Mouse (Mus musculus): Measurements from ENCODE around the gene Tbc1d10c. TPM values are rescaled to one million over a fixed set of nuclear protein-coding genes. Genes with fewer than 3 reads are reported as not detected.

The Tbc1d10c gene
- 255 to 266 TPM (median 262 TPM) in 4 replicates for total RNA-seq (2023)

GRCm38 (mm10) chr19:4190831-4191334 lies at the start of gene Tbc1d10c:
TSS of gene Tbc1d10c (minus strand) at chr19:4191284.

GRCm38 (mm10) chr19:4231253-4232185 lies 40.4 kb upstream of the Tbc1d10c start, which contains the start of gene Pold4:
TSS of gene Pold4 (plus strand) at chr19:4231899.

GRCm38 (mm10) chr19:4214071-4214770 lies 23.1 kb upstream of the Tbc1d10c start, which contains the start of the genes Clcf1 and AC109138.7:
TSS of gene Clcf1 (plus strand) at chr19:4214238.
TSS of gene AC109138.7 (plus strand) at chr19:4214357.

GRCm38 (mm10) chr19:4201291-4201909 lies 10.3 kb upstream of the Tbc1d10c start, which contains the start of gene Rad9a:
TSS of gene Rad9a (minus strand) at chr19:4201662.

GRCm38 (mm10) chr19:4191528-4192250 lies 605 bp upstream of the Tbc1d10c start, which contains the start of gene Ppp1ca:
TSS of gene Ppp1ca (plus strand) at chr19:4192065.

GRCm38 (mm10) chr19:4175368-4175947 lies 15.6 kb downstream of the Tbc1d10c start, which contains the start of gene Carns1:
TSS of gene Carns1 (minus strand) at chr19:4175479.

GRCm38 (mm10) chr19:4162646-4163542 lies 28.2 kb downstream of the Tbc1d10c start, which contains the start of gene Rps6kb2:
TSS of gene Rps6kb2 (minus strand) at chr19:4163354.

GRCm38 (mm10) chr19:4153232-4153654 lies 37.8 kb downstream of the Tbc1d10c start, which contains the start of gene Ptprcap:
TSS of gene Ptprcap (plus strand) at chr19:4153604.

GRCm38 (mm10) chr19:4148491-4148806 lies 42.6 kb downstream of the Tbc1d10c start, which contains the start of gene Coro1b:
TSS of gene Coro1b (plus strand) at chr19:4148619.

GRCm38 (mm10) chr19:4143759-4144268 lies 47.3 kb downstream of the Tbc1d10c start, which contains the start of gene Cabp4:
TSS of gene Cabp4 (minus strand) at chr19:4144033.

GRCm38 (mm10) chr19:4139446-4139845 lies 51.6 kb downstream of the Tbc1d10c start, which contains the start of gene Gpr152:
TSS of gene Gpr152 (plus strand) at chr19:4139787.

Other genes with a start within 250 kb of the Tbc1d10c start
- gene Aldh3b3, start 232.6 kb downstream of the Tbc1d10c start, total RNA-seq (2023) = 0.15 TPM in 1 of 4 replicates, not detected in the others
- 0.26 to 0.36 TPM in 2 of 4 replicates, not detected in the others for gene Aldh3b2, start 219.0 kb downstream of the Tbc1d10c start, total RNA-seq (2023)
- gene Acy3, start 204.7 kb downstream of the Tbc1d10c start, total RNA-seq (2023) = not detected in 4 replicates
- gene Tbx10, start 198.5 kb downstream of the Tbc1d10c start, total RNA-seq (2023) = not detected in 4 replicates
- 16.1 to 21.0 TPM (median 19.8 TPM) in 4 replicates for gene Nudt8, start 190.7 kb downstream of the Tbc1d10c start, total RNA-seq (2023)
- 3.1 to 6.8 TPM (median 4.0 TPM) in 4 replicates for gene Gm49405, start 190.7 kb downstream of the Tbc1d10c start, total RNA-seq (2023)
- gene Doc2g, start 188.0 kb downstream of the Tbc1d10c start, total RNA-seq (2023) = 7.1 to 12.1 TPM (median 10.4 TPM) in 4 replicates
- 73.3 to 94.8 TPM (median 89.7 TPM) in 4 replicates for gene Ndufv1, start 178.5 kb downstream of the Tbc1d10c start, total RNA-seq (2023)
- 137 to 169 TPM (median 145 TPM) in 4 replicates for gene Gstp1, start 153.3 kb downstream of the Tbc1d10c start, total RNA-seq (2023)
- 8.8 to 22.4 TPM (median 15.9 TPM) in 4 replicates for gene Gstp2, start 145.3 kb downstream of the Tbc1d10c start, total RNA-seq (2023)
- not detected in 4 replicates for gene Gstp3, start 131.7 kb downstream of the Tbc1d10c start, total RNA-seq (2023)
- not detected in 4 replicates for gene Cabp2, start 109.7 kb downstream of the Tbc1d10c start, total RNA-seq (2023)
- 119 to 136 TPM (median 129 TPM) in 4 replicates for gene Cdk2ap2, start 94.1 kb downstream of the Tbc1d10c start, total RNA-seq (2023)
- 195 to 200 TPM (median 198 TPM) in 4 replicates for gene Pitpnm1, start 91.3 kb downstream of the Tbc1d10c start, total RNA-seq (2023)
- gene Aip, start 65.4 kb downstream of the Tbc1d10c start, total RNA-seq (2023) = 95.2 to 103 TPM (median 98.9 TPM) in 4 replicates
- 0.14 to 0.31 TPM (median 0.27 TPM) in 3 of 4 replicates, not detected in the other for gene Gpr152, start 51.5 kb downstream of the Tbc1d10c start, total RNA-seq (2023)
- 0.88 to 1.4 TPM (median 1.2 TPM) in 4 replicates for gene Cabp4, start 47.3 kb downstream of the Tbc1d10c start, total RNA-seq (2023)
- 129 to 166 TPM (median 137 TPM) in 4 replicates for gene Coro1b, start 42.7 kb downstream of the Tbc1d10c start, total RNA-seq (2023)
- gene Ptprcap, start 37.7 kb downstream of the Tbc1d10c start, total RNA-seq (2023) = 341 to 368 TPM (median 348 TPM) in 4 replicates
- 50.3 to 55.6 TPM (median 50.9 TPM) in 4 replicates for gene Rps6kb2, start 27.9 kb downstream of the Tbc1d10c start, total RNA-seq (2023)
- gene Carns1, start 15.8 kb downstream of the Tbc1d10c start, total RNA-seq (2023) = 93.0 to 107 TPM (median 97.9 TPM) in 4 replicates
- gene Ppp1ca, start 781 bp upstream of the Tbc1d10c start, total RNA-seq (2023) = 377 to 398 TPM (median 383 TPM) in 4 replicates
- gene Rad9a, start 10.4 kb upstream of the Tbc1d10c start, total RNA-seq (2023) = 51.5 to 59.3 TPM (median 55.6 TPM) in 4 replicates
- 141 to 150 TPM (median 148 TPM) in 4 replicates for gene Clcf1, start 23.0 kb upstream of the Tbc1d10c start, total RNA-seq (2023)
- 5.9 TPM in 1 of 4 replicates, not detected in the others for gene AC109138.7, start 23.1 kb upstream of the Tbc1d10c start, total RNA-seq (2023)
- gene Pold4, start 40.6 kb upstream of the Tbc1d10c start, total RNA-seq (2023) = 206 to 223 TPM (median 211 TPM) in 4 replicates
- gene Ssh3, start 77.9 kb upstream of the Tbc1d10c start, total RNA-seq (2023) = 26.5 to 33.7 TPM (median 27.9 TPM) in 4 replicates
- gene Ankrd13d, start 91.9 kb upstream of the Tbc1d10c start, total RNA-seq (2023) = 26.4 to 33.1 TPM (median 28.4 TPM) in 4 replicates
- gene Grk2, start 114.9 kb upstream of the Tbc1d10c start, total RNA-seq (2023) = 529 to 561 TPM (median 549 TPM) in 4 replicates
- gene Kdm2a, start 207.0 kb upstream of the Tbc1d10c start, total RNA-seq (2023) = 224 to 243 TPM (median 232 TPM) in 4 replicates
- gene Rhod, start 248.1 kb upstream of the Tbc1d10c start, total RNA-seq (2023) = 0.81 to 1.6 TPM (median 1.6 TPM) in 3 of 4 replicates, not detected in the other

All from B cell, adult 62 days (primary cell).